Mouse (Mus musculus) thymus, adult 2 months (tissue): ENCODE measurements around the gene Krit1. TPM values are rescaled to one million over a fixed set of nuclear protein-coding genes. Genes with fewer than 3 reads are reported as not detected.
"Not testable (repeated sequence)": the region's sequence is repeated elsewhere in the genome, so short reads cannot be mapped to it uniquely, and the experiment has no call there.

Experiments used
- DNase-seq: peaks from one replicate; pipeline ENCODE4 v3.0.0; 2021
- H3K27ac ChIP-seq: fragments of 200-500 bp; 2 replicates; pipeline ENCODE4 v1.5.1; 2012; ENCODE audit warnings: low read length, control low read depth; ENCODE audit not compliant: control insufficient read depth, insufficient read depth
- H3K27me3 ChIP-seq: fragments of 200-500 bp; 2 replicates; pipeline ENCODE4 v1.6.1; 2012; ENCODE audit warnings: mild to moderate bottlenecking, low read length, moderate library complexity, mixed read lengths; ENCODE audit not compliant: control insufficient read depth, insufficient read depth
- H3K36me3 ChIP-seq: fragments of 200-500 bp; 2 replicates; pipeline ENCODE4 v1.6.1; 2012; ENCODE audit warnings: mild to moderate bottlenecking, low read length, moderate library complexity; ENCODE audit not compliant: control insufficient read depth, insufficient read depth
- H3K4me1 ChIP-seq: fragments of 200-500 bp; replicated peaks from 2 replicates; pipeline ENCODE4 v1.6.1; 2012; ENCODE audit warnings: low read length; ENCODE audit not compliant: control insufficient read depth, insufficient read depth
- H3K4me3 ChIP-seq: fragments of 200-500 bp; 2 replicates; pipeline ENCODE4 v1.5.1; 2012; ENCODE audit warnings: mild to moderate bottlenecking, low read length, control low read depth, moderate library complexity; ENCODE audit not compliant: control insufficient read depth, insufficient read depth
- CTCF ChIP-seq: fragments of 200-500 bp; IDR thresholded peaks from 2 replicates; pipeline ENCODE4 v1.5.1; 2012; ENCODE audit warnings: mild to moderate bottlenecking, control low read depth, low read length, moderate library complexity, borderline replicate concordance; ENCODE audit not compliant: control insufficient read depth, poor library complexity, insufficient read depth; ENCODE audit errors: extremely low read depth
- POLR2A ChIP-seq: fragments of 200-500 bp; IDR thresholded peaks from 2 replicates; pipeline ENCODE4 v1.6.1; 2012; ENCODE audit warnings: mild to moderate bottlenecking, low read length, control low read depth, moderate library complexity; ENCODE audit not compliant: control insufficient read depth, poor library complexity, insufficient read depth; ENCODE audit errors: extremely low read depth
- WGBS: fragments of 180-500 bp; shearing (Covaris S2); methylation state at CpG from one replicate; pipeline ENCODE4 v1.1.7; 2018; 5-methylcytosine and 5-hydroxymethylcytosine counted together
- polyA plus RNA-seq: library from polyadenylated mRNA; depleted of rRNA; stranded (reverse); fragments of >200 nt; gene quantifications from 2 replicates; pipeline ENCODE4 v1.2.3, GENCODE M21; 2012

Krit1 gene
- polyA plus RNA-seq, 1 experiment: 19.9 TPM

DNA sequence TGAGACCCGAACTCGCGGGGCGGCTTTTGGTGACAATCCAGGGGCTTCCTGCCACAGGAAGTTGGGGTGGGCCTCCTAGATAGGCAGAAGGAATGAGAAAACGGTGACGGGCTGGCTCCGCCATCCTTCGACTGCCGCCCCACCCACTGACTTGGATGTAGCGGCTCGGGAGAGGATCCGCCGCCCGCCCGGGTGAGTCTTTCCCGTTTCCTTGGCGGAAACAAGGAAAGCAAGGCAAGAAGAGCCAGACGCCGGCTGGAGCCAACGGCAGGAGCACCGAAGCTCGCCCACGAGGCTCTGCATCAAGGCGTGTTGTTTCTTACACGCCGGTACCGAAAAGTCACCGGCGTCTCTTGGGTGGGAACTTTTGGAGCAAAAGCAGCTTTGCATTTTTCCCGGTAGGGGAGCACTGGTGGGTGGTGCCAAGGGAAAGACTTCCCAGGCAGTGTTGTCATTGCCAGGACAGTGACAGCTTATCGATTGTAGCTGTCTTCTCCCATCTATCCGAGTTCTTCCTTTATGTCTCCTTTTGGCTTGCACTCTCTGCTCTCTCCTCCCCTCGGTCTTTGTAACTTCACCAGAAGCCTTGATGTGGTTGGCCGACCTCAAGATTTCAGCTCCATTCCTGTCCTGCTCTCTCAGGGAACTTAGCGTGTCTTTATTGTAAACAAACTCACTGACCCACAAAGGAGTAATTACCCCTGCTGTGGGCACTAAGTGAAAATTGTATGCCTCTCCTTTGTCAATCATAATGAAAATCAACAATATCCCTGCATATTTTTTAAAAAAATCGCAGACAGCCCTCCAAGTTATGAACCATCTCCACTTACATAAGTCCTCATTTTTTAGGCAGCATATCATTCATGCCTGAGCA lies 545 bp downstream of the Krit1 start:
- Histone ChIP-seq H3K4me3 (peak overlapping the region; percentile 97), H3K36me3 (0 out of 2 replicates have a peak, but pooled peaks cover 3% of the 10 kb centered on the region), H3K4me1 (peaks cover 5% of the 10 kb centered on the region; the same call in 1 of the 2 replicates), H3K27me3 (no peaks in the 10 kb centered on the region), H3K27ac (peak overlapping the region; percentile 80)
- no peak for DNase-seq
- WGBS: under 1% methylated on average over 36 of the region's 36 CpGs
- TF ChIP-seq POLR2A (no peak), CTCF (0 out of 2 replicates have a peak, but pooled peaks have one; percentile 5)

- 100% methylated on average over 1 of the region's 1 CpGs for WGBS
- DNase-seq: no peak
- H3K4me3 ChIP-seq: no peak overlapping the region
- TF ChIP-seq CTCF: no peak
- no peak for TF ChIP-seq POLR2A
- H3K27ac ChIP-seq: no peak overlapping the region
- peaks cover 2% of the 10 kb centered on the region; the same call in 1 of the 2 replicates for H3K4me1 ChIP-seq
- H3K27me3 ChIP-seq: no peaks in the 10 kb centered on the region
- H3K36me3 ChIP-seq: peaks cover 22% of the 10 kb centered on the region
These were observed 5.5 kb downstream of the Krit1 start for GRCm38 (mm10) chr5:3808472-3808871.

DNA sequence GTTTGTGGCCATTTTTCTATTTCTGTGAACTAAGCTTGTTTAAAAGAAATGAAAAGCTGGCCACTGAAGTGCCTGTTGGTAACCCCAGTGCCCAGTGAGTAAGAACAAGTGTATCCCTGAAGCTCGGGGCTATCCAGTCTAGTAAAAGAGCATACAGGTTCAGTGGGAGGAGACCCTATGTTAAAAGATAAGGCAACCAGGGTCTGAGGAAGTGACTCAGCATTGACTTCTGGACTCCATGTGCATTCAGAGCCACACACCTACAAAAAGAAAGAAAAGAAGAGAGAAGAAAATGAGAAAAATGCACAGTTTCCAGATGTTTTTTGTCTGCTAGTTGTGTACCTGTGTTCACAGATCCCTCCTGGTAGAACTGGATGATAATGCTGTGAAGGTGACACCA lies 31.1 kb downstream of the Krit1 start:
- WGBS: 78% methylated on average over 1 of the region's 1 CpGs
- Histone ChIP-seq H3K4me1 (no peaks in the 10 kb centered on the region), H3K36me3 (peaks cover 39% of the 10 kb centered on the region)

DNA sequence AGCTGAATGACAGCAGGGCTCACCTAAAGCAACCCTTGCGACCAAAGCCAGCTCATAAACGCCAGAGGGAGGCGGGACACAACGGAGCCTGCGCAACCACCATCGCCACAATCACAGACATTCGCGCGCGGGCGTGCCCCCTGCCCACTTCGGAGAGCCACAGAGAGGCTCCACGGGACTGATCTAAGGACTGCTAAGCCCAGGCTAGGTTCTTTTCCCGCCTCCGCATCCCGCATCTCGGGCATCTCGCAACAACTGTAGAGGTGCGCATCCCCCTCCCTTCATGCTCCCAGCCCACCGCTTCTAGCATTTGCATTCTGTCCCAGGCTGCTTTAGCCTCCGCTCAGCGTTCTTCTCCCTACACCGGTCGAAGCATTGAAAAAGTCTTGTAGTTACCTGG lies 42.0 kb downstream of the Krit1 start, which contains the start of gene Lrrd1:
Lrrd1 (plus strand) TSS at position 148 of the 400 bp plus-strand sequence.
- no peak within 1 kb of the TSS for H3K27ac ChIP-seq
- no peak for TF ChIP-seq POLR2A
- no peak for TF ChIP-seq CTCF
- WGBS: 45% methylated on average over 24 of the region's 24 CpGs
- no peaks in the 10 kb centered on the region for H3K4me1 ChIP-seq
- no peak for DNase-seq
- no peaks in the 10 kb centered on the region for H3K27me3 ChIP-seq
- peaks cover 9% of the 10 kb centered on the region; the same call in 1 of the 2 replicates for H3K36me3 ChIP-seq
- H3K4me3 ChIP-seq: no peak within 1 kb of the TSS

More for the DNA sequence above, 31.1 kb downstream of the Krit1 start:
- Histone ChIP-seq H3K27ac (no peak overlapping the region), H3K4me3 (no peak overlapping the region), H3K27me3 (no peaks in the 10 kb centered on the region)
- DNase-seq: no peak
- no peak for TF ChIP-seq CTCF
- no peak for TF ChIP-seq POLR2A

DNA sequence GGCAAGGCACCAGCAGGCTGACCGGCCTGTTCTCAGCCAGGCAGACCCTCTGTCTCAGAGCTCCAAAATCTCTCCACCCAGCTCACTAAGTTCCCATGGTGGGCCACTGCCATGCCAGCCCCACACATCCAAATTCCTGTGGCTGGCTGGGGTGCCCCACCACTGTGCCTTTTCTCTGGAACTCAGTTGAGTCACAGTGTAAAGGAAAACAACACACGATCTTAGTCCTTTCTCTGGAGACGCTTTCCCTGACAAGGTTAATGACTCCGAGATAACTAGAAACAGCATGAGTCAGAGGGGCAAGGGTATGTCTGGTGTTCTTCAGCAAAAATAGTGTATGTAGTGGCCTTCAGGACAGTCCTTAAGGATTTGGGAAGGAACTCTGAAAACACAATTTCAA lies 67.2 kb downstream of the Krit1 start:
- Histone ChIP-seq H3K36me3 (no peaks in the 10 kb centered on the region), H3K4me1 (no peaks in the 10 kb centered on the region), H3K27ac (no peak overlapping the region), H3K27me3 (no peaks in the 10 kb centered on the region), H3K4me3 (no peak overlapping the region)
- no peak for DNase-seq
- 90% methylated on average over 4 of the region's 4 CpGs for WGBS
- no peak for TF ChIP-seq POLR2A
- no peak for TF ChIP-seq CTCF

DNA sequence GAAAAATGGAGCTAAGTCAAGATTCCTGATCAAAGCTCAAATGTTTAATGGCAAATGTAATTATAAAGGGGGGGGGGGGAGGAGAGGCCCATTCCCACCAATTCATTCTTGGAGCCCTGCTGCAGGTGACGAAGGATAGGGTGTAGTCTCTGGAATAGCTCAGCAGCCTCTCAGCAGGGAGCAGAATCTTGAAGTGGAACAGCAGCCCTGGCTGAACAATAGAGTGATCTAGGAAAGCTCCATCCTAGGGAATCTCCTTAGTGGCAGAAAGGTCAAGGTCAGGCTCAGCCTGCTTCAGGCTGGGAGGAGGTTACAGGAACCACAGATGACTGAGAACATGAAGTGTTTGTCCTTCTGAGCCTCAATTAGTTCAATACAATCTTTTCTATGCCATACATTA lies 69.4 kb downstream of the Krit1 start:
- no peaks in the 10 kb centered on the region for H3K36me3 ChIP-seq
- WGBS: 100% methylated on average over 1 of the region's 1 CpGs
- DNase-seq: no peak
- no peaks in the 10 kb centered on the region for H3K4me1 ChIP-seq
- no peak overlapping the region for H3K27ac ChIP-seq
- no peaks in the 10 kb centered on the region for H3K27me3 ChIP-seq
- H3K4me3 ChIP-seq: no peak overlapping the region
- TF ChIP-seq CTCF (no peak), POLR2A (no peak)

GRCm38 (mm10) chr5:3873485-3873884 lies 70.5 kb downstream of the Krit1 start:
- DNase-seq: no peak
- H3K27me3 ChIP-seq: no peaks in the 10 kb centered on the region
- no peak overlapping the region for H3K27ac ChIP-seq
- no peaks in the 10 kb centered on the region for H3K4me1 ChIP-seq
- WGBS: 92% methylated on average over 3 of the region's 3 CpGs
- no peaks in the 10 kb centered on the region for H3K36me3 ChIP-seq
- no peak for TF ChIP-seq CTCF
- TF ChIP-seq POLR2A: no peak
- H3K4me3 ChIP-seq: no peak overlapping the region

GRCm38 (mm10) chr5:3886862-3887261 lies 83.9 kb downstream of the Krit1 start:
- 71% methylated on average over 7 of the region's 7 CpGs for WGBS
- not testable (repeated sequence) for H3K36me3 ChIP-seq, H3K4me3 ChIP-seq, H3K4me1 ChIP-seq, DNase-seq, H3K27ac ChIP-seq, H3K27me3 ChIP-seq
